Mouse (Mus musculus) gastrocnemius, postnatal 10 days (tissue): ENCODE measurements around the gene Slc35g1. TPM values are rescaled to one million over a fixed set of nuclear protein-coding genes. Genes with fewer than 3 reads are reported as not detected.

Experiments
- total RNA-seq, 2 experiments: library from RNA; stranded (reverse); gene quantifications; 2 replicates each; pipeline ENCODE4 v1.2.3; 2021

Gene Slc35g1
- total RNA-seq, 2 experiments from 2014 or later, result 1.7 to 2.3 TPM

Other genes with a start within 250 kb of the Slc35g1 start
- gene Fra10ac1, start 171.8 kb upstream of the Slc35g1 start, total RNA-seq, result 10 to 100 TPM; 10.1 to 10.7 TPM
- 1 to 10 TPM; 1.5 to 2.3 TPM for gene Lgi1, start 131.4 kb upstream of the Slc35g1 start, total RNA-seq
- gene Plce1, start 85.1 kb downstream of the Slc35g1 start, total RNA-seq, result 10 to 100 TPM; 18.6 to 23.0 TPM